Mouse (Mus musculus) MEL (cell line): Measurements from ENCODE around the gene Fam13a. TPM values are rescaled to one million over a fixed set of nuclear protein-coding genes. Genes with fewer than 3 reads are reported as not detected.

Experiments used
- DNase-seq: peaks from one replicate; pipeline ENCODE4 v3.0.0; 2011; ENCODE audit warnings: low read depth, low spot score
- H3K27ac ChIP-seq: 2 replicates; pipeline ENCODE4 v1.5.1; 2012; ENCODE audit warnings: low read depth, mild to moderate bottlenecking, control low read depth, low read length, moderate library complexity; ENCODE audit not compliant: control insufficient read depth
- H3K27me3 ChIP-seq, 2 experiments: fragments of 150-350 bp in 1 of 2; sonication (generic) in 1 of 2; 2 replicates each; pipeline ENCODE4 v1.6.1; 2012; ENCODE audit warnings: low read length in 2 of 2, mild to moderate bottlenecking in 2 of 2, improper control_type of control experiment in 1 of 2, moderate library complexity in 1 of 2; ENCODE audit not compliant: insufficient read depth in 2 of 2, control insufficient read depth in 1 of 2
- H3K36me3 ChIP-seq, 2 experiments: 2 replicates each; pipeline ENCODE4 v1.6.1; 2012 to 2014; ENCODE audit warnings: low read length in 2 of 2, improper control_type of control experiment in 1 of 2, inconsistent platforms in 1 of 2, mild to moderate bottlenecking in 1 of 2; ENCODE audit not compliant: insufficient read depth in 2 of 2, control insufficient read depth in 1 of 2
- H3K4me1 ChIP-seq, 2 experiments: fragments of 150-350 bp in 1 of 2; sonication (generic) in 1 of 2; 2 replicates each; pipeline ENCODE4 v1.6.1; 2012; ENCODE audit warnings: low read length in 2 of 2, improper control_type of control experiment in 1 of 2, mild to moderate bottlenecking in 1 of 2; ENCODE audit not compliant: insufficient read depth in 2 of 2, control insufficient read depth in 1 of 2
- H3K4me3 ChIP-seq, 2 experiments: fragments of 150-350 bp in 1 of 2; sonication (generic) in 1 of 2; 2 replicates each; pipeline ENCODE4 v1.5.1; 2012; ENCODE audit warnings: low read depth in 2 of 2, low read length in 2 of 2, mild to moderate bottlenecking in 2 of 2, moderate library complexity in 2 of 2, control low read depth in 1 of 2, improper control_type of control experiment in 1 of 2; ENCODE audit not compliant: control insufficient read depth in 1 of 2, insufficient read depth in 1 of 2
- H3K79me2 ChIP-seq: 2 replicates; pipeline ENCODE4 v1.6.1; 2012; ENCODE audit warnings: mild to moderate bottlenecking, low read length, moderate library complexity; ENCODE audit not compliant: control insufficient read depth, poor library complexity, insufficient read depth
- H3K9ac ChIP-seq: 2 replicates; pipeline ENCODE4 v1.6.1; 2012; ENCODE audit warnings: low read depth, mild to moderate bottlenecking, control low read depth, low read length, moderate library complexity; ENCODE audit not compliant: control insufficient read depth, poor library complexity, severe bottlenecking
- H3K9me3 ChIP-seq: fragments of 150-350 bp; sonication (generic); replicated peaks from 2 replicates; pipeline ENCODE4 v1.6.1; 2012; ENCODE audit warnings: mild to moderate bottlenecking, low read length, improper control_type of control experiment, moderate library complexity; ENCODE audit not compliant: insufficient read depth
- BHLHE40 ChIP-seq: IDR thresholded peaks from 2 replicates; pipeline ENCODE4 v1.6.1; 2012; ENCODE audit warnings: low read depth, mild to moderate bottlenecking, inconsistent platforms, low read length, improper control_type of control experiment, borderline replicate concordance
- CHD1 ChIP-seq: IDR thresholded peaks from 2 replicates; pipeline ENCODE4 v1.6.1; 2012; ENCODE audit warnings: low read depth, mild to moderate bottlenecking, inconsistent platforms, low read length, improper control_type of control experiment
- CHD2 ChIP-seq: IDR thresholded peaks from 2 replicates; pipeline ENCODE4 v1.6.1; 2011; ENCODE audit warnings: low read length, improper control_type of control experiment
- E2F4 ChIP-seq: IDR thresholded peaks from 2 replicates; pipeline ENCODE4 v1.6.1; 2011; ENCODE audit warnings: low read depth, low read length, improper control_type of control experiment, borderline replicate concordance
- ELF1 ChIP-seq: IDR thresholded peaks from 2 replicates; pipeline ENCODE4 v1.6.1; 2014; ENCODE audit warnings: low read depth, mild to moderate bottlenecking, inconsistent platforms, low read length, improper control_type of control experiment, moderate library complexity
- ETS1 ChIP-seq: IDR thresholded peaks from 2 replicates; pipeline ENCODE4 v1.6.1; 2012; ENCODE audit warnings: low read depth, mild to moderate bottlenecking, inconsistent platforms, low read length, improper control_type of control experiment, moderate library complexity
- GABPA ChIP-seq: IDR thresholded peaks from 2 replicates; pipeline ENCODE4 v1.6.1; 2012; ENCODE audit warnings: low read depth, mild to moderate bottlenecking, inconsistent platforms, low read length, improper control_type of control experiment, moderate library complexity
- HCFC1 ChIP-seq: IDR thresholded peaks from 2 replicates; pipeline ENCODE4 v1.6.1; 2012; ENCODE audit warnings: low read depth, mild to moderate bottlenecking, inconsistent platforms, low read length, improper control_type of control experiment, moderate library complexity
- JUND ChIP-seq: IDR thresholded peaks from 2 replicates; pipeline ENCODE4 v1.6.1; 2011; ENCODE audit warnings: low read depth, mild to moderate bottlenecking, improper control_type of control experiment, low read length
- MAX ChIP-seq: IDR thresholded peaks from 2 replicates; pipeline ENCODE4 v1.6.1; 2011; ENCODE audit warnings: low read length, improper control_type of control experiment
- MAZ ChIP-seq: IDR thresholded peaks from 2 replicates; pipeline ENCODE4 v1.6.1; 2012; ENCODE audit warnings: low read depth, mild to moderate bottlenecking, inconsistent platforms, low read length, improper control_type of control experiment
- MYB ChIP-seq: IDR thresholded peaks from 2 replicates; pipeline ENCODE4 v1.6.1; 2011; ENCODE audit warnings: mild to moderate bottlenecking, low read depth, low read length, improper control_type of control experiment
- NELFE ChIP-seq: IDR thresholded peaks from 2 replicates; pipeline ENCODE4 v1.6.1; 2011; ENCODE audit warnings: low read depth, low read length, improper control_type of control experiment
- NRF1 ChIP-seq: IDR thresholded peaks from 2 replicates; pipeline ENCODE4 v1.6.1; 2014; ENCODE audit warnings: low read depth, mild to moderate bottlenecking, inconsistent platforms, low read length, improper control_type of control experiment, moderate library complexity; ENCODE audit not compliant: poor library complexity, insufficient read depth, severe bottlenecking
- POLR2AphosphoS2 ChIP-seq: IDR thresholded peaks from 2 replicates; pipeline ENCODE4 v1.6.1; 2011; ENCODE audit warnings: low read length, improper control_type of control experiment
- POLR2AphosphoS5 ChIP-seq: IDR thresholded peaks from 2 replicates; pipeline ENCODE4 v1.6.1; 2012; ENCODE audit warnings: low read depth, borderline replicate concordance, mild to moderate bottlenecking, inconsistent platforms, low read length, moderate library complexity, mixed read lengths
- RCOR1 ChIP-seq: IDR thresholded peaks from 2 replicates; pipeline ENCODE4 v1.6.1; 2012; ENCODE audit warnings: low read depth, mild to moderate bottlenecking, inconsistent platforms, low read length, improper control_type of control experiment
- SIN3A ChIP-seq: IDR thresholded peaks from 2 replicates; pipeline ENCODE4 v1.6.1; 2012; ENCODE audit warnings: low read length, improper control_type of control experiment, inconsistent platforms
- TAL1 ChIP-seq: IDR thresholded peaks from 2 replicates; pipeline ENCODE4 v1.6.1; 2012; ENCODE audit warnings: mild to moderate bottlenecking, inconsistent platforms, low read length, moderate library complexity, mixed read lengths
- TBP ChIP-seq: IDR thresholded peaks from 2 replicates; pipeline ENCODE4 v1.8.0; 2011; ENCODE audit warnings: low read depth, low read length, improper control_type of control experiment
- TCF12 ChIP-seq: IDR thresholded peaks from 2 replicates; pipeline ENCODE4 v1.6.1; 2014; ENCODE audit warnings: low read depth, mild to moderate bottlenecking, inconsistent platforms, low read length, improper control_type of control experiment, moderate library complexity
- UBTF ChIP-seq: IDR thresholded peaks from 2 replicates; pipeline ENCODE4 v1.6.1; 2012; ENCODE audit warnings: low read depth, mild to moderate bottlenecking, inconsistent platforms, low read length, improper control_type of control experiment, moderate library complexity, borderline replicate concordance; ENCODE audit not compliant: insufficient read depth
- USF1 ChIP-seq: IDR thresholded peaks from 2 replicates; pipeline ENCODE4 v1.6.1; 2014; ENCODE audit warnings: low read depth, mild to moderate bottlenecking, inconsistent platforms, low read length, improper control_type of control experiment, moderate library complexity
- ZC3H11A ChIP-seq: IDR thresholded peaks from 2 replicates; pipeline ENCODE4 v1.6.1; 2012; ENCODE audit warnings: low read depth, mild to moderate bottlenecking, inconsistent platforms, low read length, improper control_type of control experiment
- ZKSCAN1 ChIP-seq: IDR thresholded peaks from 2 replicates; pipeline ENCODE4 v1.6.1; 2012; ENCODE audit warnings: low read depth, mild to moderate bottlenecking, inconsistent platforms, low read length, improper control_type of control experiment, moderate library complexity
- ZMIZ1 ChIP-seq: IDR thresholded peaks from 2 replicates; pipeline ENCODE4 v1.6.1; 2012; ENCODE audit warnings: low read depth, mild to moderate bottlenecking, inconsistent platforms, low read length, improper control_type of control experiment, moderate library complexity
- ZNF384 ChIP-seq: IDR thresholded peaks from 2 replicates; pipeline ENCODE4 v1.6.1; 2012; ENCODE audit warnings: low read depth, mild to moderate bottlenecking, inconsistent platforms, low read length, improper control_type of control experiment
- polyA plus RNA-seq, 2 experiments: library from polyadenylated mRNA; stranded (reverse) in 1 of 2; unstranded in 1 of 2; fragments of >175 nt in 1 of 2; fragments of >200 nt in 1 of 2; gene quantifications; 2 replicates each; pipeline versions ENCODE4 v1.2.1 to v1.2.4; 2012; ENCODE audit warnings: low replicate concordance in 2 of 2, low read depth in 1 of 2; ENCODE audit not compliant: insufficient read length in 2 of 2, insufficient read depth in 1 of 2, missing spikeins in 1 of 2
- total RNA-seq: library from RNA; depleted of rRNA; stranded (reverse); fragments of 300-350 nt; gene quantifications from 2 replicates; pipeline ENCODE4 v1.2.3, GENCODE M21; 2012

Gene Fam13a
- total and polyA plus RNA-seq, 3 experiments = not detected

- no peaks in the 10 kb centered on the region for H3K36me3 ChIP-seq
- no peaks in the 10 kb centered on the region for H3K27me3 ChIP-seq
- TF ChIP-seq USF1 = no peak
- no peak for TF ChIP-seq ETS1
- no peak for TF ChIP-seq E2F4
- no peak for TF ChIP-seq MYB
- no peak for TF ChIP-seq ZC3H11A
- TF ChIP-seq JUND = no peak
- no peak for TF ChIP-seq CHD2
- no peak for TF ChIP-seq BHLHE40
- TF ChIP-seq HCFC1 = no peak
- TF ChIP-seq, all 39 proteins: peak for 0
- no peaks in the 10 kb centered on the region for H3K4me1 ChIP-seq
- H3K4me3 ChIP-seq = no peak overlapping the region
- no peaks in the 10 kb centered on the region for H3K79me2 ChIP-seq
- DNase-seq = no peak
- H3K9ac ChIP-seq = no peak overlapping the region
- H3K27ac ChIP-seq = no peak overlapping the region
- no peaks in the 10 kb centered on the region for H3K9me3 ChIP-seq
These were observed 127.7 kb downstream of the Fam13a start for GRCm38 (mm10) chr6:58896648-58897047.

GRCm38 (mm10) chr6:58894994-58895393 is 129.4 kb downstream of the Fam13a start:
- no peak for TF ChIP-seq ZNF384
- TF ChIP-seq NELFE = no peak
- TF ChIP-seq NRF1 = no peak
- TF ChIP-seq CHD1 = no peak
- no peak overlapping the region for H3K27ac ChIP-seq
- H3K27me3 ChIP-seq = no peaks in the 10 kb centered on the region
- H3K36me3 ChIP-seq = peaks cover 0 to 6% of the 10 kb centered on the region in 2 experiments; a peak in 2 of 4 replicates
- H3K9me3 ChIP-seq = no peaks in the 10 kb centered on the region
- no peaks in the 10 kb centered on the region for H3K79me2 ChIP-seq
- H3K4me1 ChIP-seq = peaks cover 3 to 8% of the 10 kb centered on the region in 2 experiments; a peak in 3 of 4 replicates
- DNase-seq = no peak
- no peak overlapping the region for H3K4me3 ChIP-seq
- H3K9ac ChIP-seq = no peak overlapping the region

- no peak overlapping the region for H3K4me3 ChIP-seq
- H3K36me3 ChIP-seq = peaks cover 0 to 17% of the 10 kb centered on the region in 2 experiments; a peak in 2 of 4 replicates
- H3K27me3 ChIP-seq = no peaks in the 10 kb centered on the region
- no peaks in the 10 kb centered on the region for H3K9me3 ChIP-seq
- H3K9ac ChIP-seq = no peak overlapping the region
- H3K27ac ChIP-seq = no peak overlapping the region
- H3K79me2 ChIP-seq = no peaks in the 10 kb centered on the region
- H3K4me1 ChIP-seq = peaks cover 9 to 11% of the 10 kb centered on the region in 2 experiments
- DNase-seq = no peak
- no peak for TF ChIP-seq TAL1
- no peak for TF ChIP-seq ZKSCAN1
- no peak for TF ChIP-seq TBP
- TF ChIP-seq NELFE = no peak
- TF ChIP-seq RCOR1 = no peak
- no peak for TF ChIP-seq GABPA
- no peak for TF ChIP-seq SIN3A
- no peak for TF ChIP-seq POLR2AphosphoS5
- TF ChIP-seq TCF12 = no peak
- TF ChIP-seq ZMIZ1 = no peak
- no peak for TF ChIP-seq POLR2AphosphoS2
- TF ChIP-seq ZC3H11A = no peak
- no peak for TF ChIP-seq ZNF384
- TF ChIP-seq UBTF = no peak
- TF ChIP-seq MYB = no peak
- TF ChIP-seq MAZ = no peak
- TF ChIP-seq MAX = no peak
- no peak for TF ChIP-seq ELF1
These were observed 131.0 kb downstream of the Fam13a start for GRCm38 (mm10) chr6:58893307-58893706.
